Mouse (Mus musculus) gastrocnemius, adult 8-10 months (tissue): Measurements from ENCODE around the gene Sys1. TPM values are rescaled to one million over a fixed set of nuclear protein-coding genes. Genes with fewer than 3 reads are reported as not detected.

ENCODE experiments used
- DNase-seq, 2 experiments: peaks; one replicate each; pipeline ENCODE4 v3.0.0; 2022; ENCODE audit warnings: low spot score in 2 of 2
- total RNA-seq, 4 experiments: library from RNA; stranded (reverse); gene quantifications; 2 replicates each; pipeline ENCODE4 v1.2.4; 2022

The Sys1 gene
- total RNA-seq, 4 experiments from 2014 or later = 25.3 to 27.8 (median 26.6) TPM

DNA sequence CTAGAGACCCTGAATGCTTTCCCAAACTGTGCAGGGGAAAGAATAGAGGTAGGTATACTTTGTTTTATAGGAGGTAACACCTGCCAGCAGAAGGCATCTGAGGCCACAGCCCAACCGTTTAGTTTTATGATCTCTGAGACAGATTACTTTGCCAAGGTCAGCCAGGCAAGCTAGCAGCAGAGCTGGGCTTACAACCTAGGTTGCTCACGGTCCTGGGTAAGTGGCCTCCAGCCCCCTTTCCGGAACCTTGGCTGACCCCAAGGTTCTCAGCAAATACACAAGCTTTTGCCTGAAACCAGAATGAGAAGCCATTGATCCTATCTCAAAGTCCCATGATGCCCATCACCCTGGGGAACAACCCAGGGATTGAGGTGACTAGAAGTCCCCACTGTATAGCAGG lies 22.1 kb upstream of the Sys1 start:
- no peak for DNase-seq

DNA sequence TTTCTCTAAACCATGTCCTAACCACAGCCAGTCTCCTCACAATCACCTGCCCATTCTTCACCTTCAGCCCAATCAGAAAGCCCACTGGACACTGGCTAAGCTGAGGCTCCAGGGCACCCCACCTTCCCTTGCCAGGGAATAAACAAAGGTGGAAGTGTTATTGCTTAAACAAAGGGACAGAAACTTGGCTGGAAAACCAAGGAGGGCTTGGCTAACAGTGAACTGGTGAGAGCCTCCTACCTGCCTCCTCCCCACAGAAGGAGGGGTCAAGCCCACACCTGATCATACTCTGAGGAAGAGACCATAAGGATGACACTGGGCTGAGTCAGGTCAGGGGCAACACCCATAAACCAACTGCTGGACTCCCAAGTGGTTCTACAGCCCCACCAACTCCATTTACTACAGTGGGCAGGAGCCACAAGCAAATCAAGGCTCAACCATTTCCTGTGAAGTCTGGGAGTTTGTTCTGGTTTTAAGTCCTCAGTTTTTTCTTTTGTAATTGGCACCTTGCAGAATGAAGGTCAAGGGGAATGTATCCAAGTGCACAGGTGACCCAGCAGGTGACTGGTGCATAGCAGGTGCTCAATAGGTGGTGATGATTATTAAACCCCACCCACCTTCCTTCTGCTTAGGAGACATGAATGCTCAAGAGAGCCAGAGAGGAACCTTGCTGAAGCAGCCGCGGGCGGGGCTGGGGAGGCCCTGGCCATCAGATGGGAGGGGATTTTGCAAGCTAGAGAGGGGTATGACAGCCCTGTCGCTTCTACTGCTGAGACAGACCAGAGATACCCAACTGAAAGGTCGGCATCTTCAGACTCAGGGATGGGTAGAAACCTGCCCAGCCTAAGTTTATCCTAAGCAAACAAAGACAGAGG lies 21.3 kb upstream of the Sys1 start:
- no peak for DNase-seq

DNA sequence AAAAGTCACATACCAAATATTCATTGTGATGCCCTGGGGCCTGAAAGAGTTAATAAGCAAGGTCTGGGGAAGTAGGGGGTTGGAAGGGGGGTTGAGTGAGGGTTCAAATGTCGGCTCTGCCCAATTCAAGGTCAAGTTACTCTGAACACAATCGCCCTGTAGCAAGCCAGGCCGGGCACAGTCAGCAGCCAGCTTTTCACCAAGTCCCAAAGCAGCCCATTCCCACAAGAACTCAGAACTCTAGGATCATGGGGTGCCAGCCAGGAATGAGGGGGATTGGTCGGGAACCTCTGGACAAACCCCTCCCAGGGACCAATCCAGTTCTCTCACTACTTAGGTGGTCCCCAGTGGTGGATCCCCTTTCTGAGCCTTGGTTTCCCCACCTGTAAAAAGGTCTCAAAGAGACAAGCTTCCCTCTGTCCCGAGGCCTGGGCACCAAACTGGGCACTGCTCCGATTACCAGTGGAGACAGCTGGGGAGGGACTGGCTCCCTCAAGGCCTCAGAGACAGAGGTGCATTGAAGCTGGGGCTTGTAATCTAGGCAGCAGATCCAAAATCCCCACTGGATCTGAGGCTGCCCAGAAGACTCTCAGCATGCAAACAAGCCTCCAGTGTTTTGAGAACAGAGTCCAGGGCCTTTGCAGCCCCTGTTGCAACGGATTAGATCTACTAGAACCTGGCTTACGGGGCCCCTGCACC lies 20.4 kb upstream of the Sys1 start:
- no peak for DNase-seq

DNA sequence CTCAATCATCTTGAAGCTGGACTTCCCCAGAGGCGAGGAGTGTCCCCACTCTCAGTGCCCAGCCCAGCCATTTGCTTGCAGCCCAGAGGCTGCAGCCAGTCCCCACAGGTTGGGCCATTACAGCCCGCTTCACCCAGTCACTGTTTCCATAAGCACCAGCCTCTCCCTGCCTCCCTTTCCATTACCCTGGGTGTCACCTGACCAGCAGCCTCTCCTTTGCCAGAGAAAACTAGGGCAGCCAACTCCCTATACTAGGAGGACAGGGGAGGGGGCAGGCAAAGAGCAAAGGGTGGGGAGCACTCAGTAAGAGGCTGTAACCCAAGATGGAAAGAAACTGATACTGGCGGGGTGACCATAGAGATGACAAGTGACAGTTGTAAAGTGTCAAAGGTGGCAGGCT lies 19.8 kb upstream of the Sys1 start:
- DNase-seq = peak; percentile 46 to 59

DNA sequence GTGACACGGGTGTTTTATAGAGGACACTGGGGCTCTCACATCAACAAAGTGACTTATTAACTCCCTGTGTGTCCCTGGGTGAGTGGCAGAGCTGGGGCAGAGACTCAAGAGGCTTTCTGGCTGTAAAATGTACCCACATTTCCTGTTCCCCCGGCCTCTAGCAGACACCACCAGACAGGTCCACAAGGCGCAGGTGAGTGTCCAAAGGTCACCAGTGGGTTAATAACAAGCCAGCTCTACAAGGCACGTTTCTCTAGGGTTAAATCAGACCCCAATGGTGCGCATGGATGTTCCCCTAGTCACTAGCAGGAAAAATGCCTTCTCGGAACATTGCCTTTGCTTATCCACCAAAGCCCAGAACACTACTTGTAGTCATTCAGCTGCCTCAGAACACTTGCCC lies 19.1 kb upstream of the Sys1 start:
- no peak for DNase-seq

DNA sequence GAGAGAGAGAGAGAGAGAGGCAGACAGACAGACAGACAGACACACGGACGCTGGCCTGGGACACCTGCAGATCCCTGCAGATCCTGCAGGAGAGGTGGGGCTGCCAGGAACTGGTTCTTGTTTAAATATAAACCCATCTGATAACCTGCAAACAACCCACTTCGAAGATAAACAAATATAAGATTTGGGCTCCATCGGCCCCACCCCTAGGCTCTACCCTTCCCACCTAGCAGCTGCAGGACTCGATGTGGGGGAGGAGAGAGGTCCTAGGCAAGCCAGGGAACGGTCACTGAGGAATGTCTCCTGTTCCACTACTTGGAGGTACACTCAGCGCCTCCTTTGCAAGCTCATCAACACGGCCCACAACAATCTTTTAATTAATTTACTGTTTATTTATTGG lies 18.5 kb upstream of the Sys1 start:
- DNase-seq = no peak

DNA sequence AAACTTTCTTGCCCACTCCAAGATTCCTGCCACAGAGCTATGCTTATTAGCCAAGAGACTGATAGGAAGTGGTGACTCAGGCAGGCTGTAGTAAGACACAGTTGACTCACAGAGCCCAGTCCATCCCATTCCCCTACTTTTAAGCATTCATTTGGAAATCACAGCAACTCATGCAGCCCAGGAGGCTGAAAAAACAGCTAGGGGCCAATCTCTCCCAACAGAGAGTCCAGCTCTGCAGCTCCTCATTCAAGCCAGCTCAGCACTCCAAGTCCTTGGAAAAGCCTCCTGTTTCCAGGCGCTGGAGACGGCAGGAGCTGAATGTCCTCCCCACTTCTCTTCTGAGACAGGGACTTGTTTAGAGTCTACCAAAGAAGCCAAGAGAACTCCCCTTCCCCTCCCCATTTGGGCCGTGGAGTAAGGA lies 17.8 kb upstream of the Sys1 start:
- DNase-seq = no peak

DNA sequence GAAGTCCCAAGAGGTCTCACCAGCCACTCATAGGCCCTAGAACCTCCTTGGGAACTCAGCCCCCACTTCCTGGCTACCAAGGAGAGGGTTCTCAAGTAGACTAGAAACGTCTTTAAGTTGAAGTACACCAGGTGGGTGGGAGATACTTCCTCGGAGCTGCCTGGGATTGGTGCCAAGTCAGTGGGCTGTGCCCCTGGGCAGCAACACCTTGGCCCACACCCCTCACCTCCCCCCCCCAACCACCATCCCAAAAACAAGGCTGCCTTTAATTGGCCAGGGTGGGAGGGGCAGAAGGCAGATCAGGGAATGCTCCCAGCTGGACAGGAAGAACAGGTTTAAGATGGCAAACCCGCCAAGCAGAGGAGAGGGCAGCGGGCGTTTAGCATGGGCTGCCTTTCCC lies 16.4 kb upstream of the Sys1 start:
- no peak for DNase-seq

DNA sequence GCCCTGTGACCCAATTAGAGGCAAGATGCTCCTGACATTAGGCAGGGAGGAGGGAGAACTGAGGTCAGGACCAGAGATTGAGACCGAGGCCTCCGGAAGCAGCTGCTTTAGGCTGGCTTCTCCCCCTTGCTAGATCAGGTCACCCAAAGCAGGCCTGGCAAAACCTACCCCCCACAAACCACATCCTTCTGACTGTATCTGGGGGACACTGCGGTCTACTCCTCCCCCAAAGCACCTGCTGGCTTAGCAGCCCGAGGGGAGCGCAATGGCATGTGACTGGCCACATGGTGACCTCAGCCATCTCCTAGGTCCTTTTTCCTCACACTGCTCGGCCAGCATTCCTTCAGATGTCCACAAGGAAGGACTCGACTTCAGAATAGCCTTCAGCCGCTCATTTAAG lies 15.6 kb upstream of the Sys1 start:
- no peak for DNase-seq

DNA sequence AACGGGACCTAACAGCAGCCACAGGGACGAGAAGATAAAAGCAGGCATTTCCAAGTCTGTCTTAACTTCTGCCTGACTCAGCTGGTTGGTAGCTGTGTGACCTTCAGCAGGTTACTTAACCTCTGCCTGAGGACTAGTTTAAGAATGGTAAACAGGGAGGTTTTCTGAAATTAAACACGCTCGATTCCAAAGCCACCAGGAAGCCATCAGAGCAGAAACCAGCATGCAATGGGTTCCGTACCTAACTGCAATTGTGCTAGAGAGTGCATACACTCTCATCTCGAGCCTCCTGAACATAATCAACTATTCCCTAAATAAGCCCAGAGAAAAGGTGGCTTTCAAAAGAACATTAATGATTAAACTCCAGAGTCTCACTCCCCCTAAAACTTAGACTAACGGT lies 15.0 kb upstream of the Sys1 start:
- DNase-seq = no peak

DNA sequence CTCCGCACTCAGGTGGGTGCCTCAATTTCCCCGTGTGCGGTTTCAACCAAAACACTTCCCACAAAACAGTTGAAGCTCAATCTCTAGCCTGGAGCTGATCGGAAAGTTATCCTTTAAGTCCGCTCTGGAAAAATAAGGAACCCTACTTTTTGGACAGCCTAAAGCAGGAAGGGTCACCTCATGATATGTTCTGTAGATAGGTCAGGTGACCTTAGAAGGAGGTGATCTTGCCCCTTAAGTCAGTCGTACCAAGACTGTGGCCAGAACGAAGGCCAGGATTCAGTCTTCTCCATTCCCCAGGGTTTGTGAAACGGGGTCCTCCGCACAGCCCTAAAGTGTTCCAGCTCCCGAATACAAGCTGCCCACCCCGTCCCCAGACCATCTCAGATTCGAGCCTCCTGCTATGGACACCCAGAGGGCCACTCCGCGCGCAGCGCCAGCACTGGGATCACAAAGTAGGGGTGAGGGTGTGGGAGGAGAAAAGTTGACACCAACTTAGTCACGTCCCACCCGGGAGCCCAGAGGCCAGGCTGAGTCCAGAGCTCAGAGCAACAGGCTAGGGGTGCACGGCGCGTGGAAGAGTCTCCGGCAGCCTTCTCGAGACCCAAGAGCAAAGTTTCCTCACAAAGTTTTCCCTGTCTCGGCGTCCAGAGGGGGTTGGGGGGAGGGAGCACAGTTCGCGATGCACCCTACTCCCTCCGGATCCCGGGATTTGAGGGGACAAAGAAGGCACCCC lies 14.3 kb upstream of the Sys1 start:
- peak; percentile 43 to 59 for DNase-seq

DNA sequence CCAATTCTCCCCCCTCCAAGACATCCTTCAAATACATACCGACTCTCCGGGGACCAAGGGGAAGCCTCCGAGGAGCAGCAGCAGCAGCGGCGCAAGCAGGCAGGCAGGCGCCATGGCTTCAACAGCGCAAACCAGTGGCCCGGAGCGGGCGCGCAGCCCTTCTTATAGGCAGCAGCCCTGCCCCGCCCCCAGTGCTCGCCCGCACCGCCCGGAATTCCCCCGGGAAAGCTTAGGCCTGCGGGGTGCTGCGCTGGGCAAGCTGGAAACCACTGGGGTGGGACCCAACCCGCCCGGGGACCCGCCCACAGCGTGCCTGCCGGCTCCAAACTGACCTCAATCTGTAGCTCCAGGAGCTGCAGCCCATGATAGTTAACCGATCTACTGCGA lies 13.7 kb upstream of the Sys1 start:
- peak; percentile 80 to 86 for DNase-seq

DNA sequence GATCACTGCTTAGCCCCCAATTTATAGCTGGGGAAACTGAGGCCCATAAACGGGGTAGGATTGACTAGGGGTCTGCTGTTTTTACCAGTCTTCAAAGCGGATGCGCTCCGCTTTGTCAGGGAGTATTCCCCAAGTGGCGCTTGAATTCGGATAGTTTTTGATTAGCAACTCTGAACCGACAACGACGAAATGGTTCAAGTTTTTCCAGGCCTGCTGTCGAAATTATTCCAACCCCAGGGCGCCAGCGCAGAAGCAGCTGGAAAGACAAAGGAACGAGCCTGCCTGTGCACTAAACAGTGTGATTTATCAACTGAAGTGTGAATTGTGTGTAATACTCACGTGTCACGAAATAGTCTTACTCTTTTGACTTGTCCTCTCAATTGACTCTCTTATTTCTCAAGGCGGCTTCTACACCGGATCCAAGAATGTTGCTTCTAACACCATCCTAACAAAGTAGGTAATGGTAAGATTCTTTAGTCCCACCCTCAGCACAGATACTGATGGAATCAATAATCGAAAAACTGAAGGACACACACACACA lies 13.2 kb upstream of the Sys1 start, which contains the start of gene Sdc4:
Gene Sdc4, minus strand, starts transcription at position 428 of the 541 bp plus-strand sequence.
- DNase-seq = no peak

DNA sequence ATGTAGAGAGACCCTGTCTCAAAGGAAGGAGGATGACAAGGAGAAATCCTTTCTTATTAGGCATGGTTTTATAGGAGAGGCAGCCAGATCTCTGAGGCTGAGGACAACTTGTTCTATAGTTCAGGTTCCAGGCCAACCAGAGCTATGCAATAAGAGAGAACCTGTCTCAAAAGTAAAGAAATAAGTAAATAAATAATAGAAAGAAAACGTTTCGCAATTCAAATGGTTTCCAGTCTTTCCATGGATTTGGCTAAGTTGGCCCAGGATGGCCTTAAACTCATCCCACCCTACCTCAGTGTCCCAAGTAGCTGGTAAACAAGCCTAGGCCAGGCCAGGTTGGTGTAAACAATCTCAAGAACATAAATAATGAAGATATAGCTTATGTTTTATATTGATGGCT lies 12.1 kb upstream of the Sys1 start:
- DNase-seq = no peak

DNA sequence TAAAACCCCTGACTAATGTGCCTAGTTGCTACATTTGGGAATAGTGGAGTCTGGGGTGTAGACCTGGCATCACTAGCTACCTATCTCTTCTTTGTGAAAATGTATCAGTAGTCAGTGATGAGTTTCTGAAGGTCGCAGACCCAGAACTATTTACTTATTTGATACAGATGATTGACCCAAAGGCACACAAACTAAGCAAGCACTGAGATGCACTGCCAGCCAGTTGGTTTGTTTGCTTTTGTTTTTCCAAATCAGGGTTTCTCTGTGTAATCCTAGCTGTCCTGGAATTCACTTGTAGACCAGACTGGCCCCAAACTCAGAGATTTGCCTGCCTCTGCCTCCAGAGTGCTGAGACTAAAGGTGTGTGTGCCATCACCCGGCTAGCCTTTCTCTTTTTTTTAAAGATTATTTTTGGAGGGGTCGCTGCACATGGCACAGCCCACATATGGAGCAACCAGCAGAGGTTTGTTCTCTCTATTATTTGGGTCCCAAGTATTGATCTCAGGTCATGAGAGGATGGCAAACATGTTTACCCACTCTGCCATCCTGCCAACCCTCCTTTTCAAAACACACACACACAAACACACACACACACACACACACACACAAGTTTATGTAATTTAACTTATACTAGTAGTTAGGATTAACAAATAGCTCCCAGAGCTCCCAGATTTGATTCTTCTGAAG lies 11.2 kb upstream of the Sys1 start:
- no peak for DNase-seq

DNA sequence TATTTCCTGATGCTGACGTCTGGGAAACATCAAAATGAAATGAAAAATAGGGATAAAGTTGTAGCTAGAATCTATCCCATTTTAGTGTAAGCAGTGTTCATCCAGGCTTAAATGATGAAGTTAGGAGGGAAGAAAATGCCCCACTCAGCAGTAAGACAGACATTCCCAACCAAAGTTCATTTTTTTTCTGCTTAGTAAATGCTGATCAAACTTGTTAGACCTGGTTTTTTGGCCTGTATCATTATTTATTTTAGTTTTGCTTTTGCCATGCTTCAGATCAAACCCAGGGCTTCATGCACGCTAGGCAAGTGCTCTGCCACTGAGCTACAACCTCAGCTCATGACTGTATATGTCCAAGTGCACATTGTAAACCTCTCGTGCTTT lies 10.7 kb upstream of the Sys1 start:
- DNase-seq = no peak

DNA sequence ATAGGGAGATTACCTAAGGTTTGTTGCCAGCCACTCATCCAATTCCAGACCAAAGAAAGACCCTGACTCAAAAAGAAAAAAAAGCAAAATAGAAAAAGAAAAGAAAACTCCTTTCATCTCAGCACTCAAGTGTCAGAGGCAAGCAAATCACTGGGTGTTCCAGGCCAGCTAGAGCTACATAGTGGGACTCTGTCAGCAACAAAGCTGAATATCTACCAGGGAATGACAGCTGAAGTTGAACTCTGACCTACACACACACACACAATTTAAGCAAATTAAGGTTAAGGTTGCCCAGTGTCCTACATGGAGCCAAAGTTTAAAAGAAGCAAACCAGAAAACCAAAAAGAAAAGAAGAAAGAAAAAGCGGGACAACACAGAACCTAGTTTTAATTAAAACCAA lies 8.6 kb upstream of the Sys1 start:
- DNase-seq = no peak

DNA sequence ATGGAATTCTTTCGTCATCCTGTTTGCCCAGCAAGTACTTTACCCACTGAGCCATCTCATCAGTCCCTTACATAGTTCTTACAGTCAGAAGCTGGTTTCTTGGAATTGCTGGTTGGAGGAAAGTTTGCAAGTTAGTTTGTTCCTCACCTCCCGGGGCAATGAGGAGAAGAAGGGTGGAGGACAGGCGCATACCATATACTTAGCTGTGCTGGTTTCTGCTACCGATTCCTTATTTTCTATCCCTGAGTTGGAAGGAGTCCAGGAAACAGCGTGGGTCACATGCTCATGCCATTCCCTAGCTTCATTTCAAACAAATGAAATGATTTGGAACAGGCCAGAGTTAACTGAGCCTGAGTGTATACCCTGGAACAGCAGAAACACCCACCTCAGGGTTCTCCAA lies 7.8 kb upstream of the Sys1 start:
- DNase-seq = no peak

DNA sequence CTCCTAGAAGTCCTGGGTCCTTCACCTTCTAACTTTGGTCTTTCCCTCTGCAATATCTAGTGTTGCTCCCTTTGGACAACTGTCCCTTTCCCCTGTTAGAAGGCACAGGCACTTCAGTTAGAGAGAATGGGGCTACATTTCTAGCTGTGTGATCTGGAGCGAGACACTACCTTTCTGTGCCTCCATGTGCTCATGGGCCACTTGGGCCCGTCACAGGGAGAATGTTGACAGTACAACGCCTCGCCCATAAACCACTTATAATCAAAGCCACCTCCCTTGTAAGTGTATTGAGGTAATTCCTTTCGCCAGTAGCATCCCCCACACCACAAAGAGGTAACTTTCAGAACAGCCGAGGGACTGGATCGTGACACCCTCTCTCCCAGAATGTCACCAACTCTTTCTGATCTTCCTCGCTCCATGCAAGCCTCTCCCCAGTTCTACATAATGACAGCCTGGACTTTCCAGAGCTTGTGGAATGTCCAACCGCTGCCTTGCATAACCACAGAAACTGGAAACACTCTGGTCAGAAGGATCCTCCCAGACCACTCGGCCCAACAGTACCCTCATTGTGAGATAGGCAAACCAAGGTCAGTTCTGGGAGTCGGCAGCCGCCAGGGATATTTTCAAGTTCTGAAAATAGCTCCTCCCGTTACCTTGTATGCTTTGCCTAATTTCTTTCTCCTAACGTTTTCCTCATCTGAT lies 7.3 kb upstream of the Sys1 start:
- no peak for DNase-seq

DNA sequence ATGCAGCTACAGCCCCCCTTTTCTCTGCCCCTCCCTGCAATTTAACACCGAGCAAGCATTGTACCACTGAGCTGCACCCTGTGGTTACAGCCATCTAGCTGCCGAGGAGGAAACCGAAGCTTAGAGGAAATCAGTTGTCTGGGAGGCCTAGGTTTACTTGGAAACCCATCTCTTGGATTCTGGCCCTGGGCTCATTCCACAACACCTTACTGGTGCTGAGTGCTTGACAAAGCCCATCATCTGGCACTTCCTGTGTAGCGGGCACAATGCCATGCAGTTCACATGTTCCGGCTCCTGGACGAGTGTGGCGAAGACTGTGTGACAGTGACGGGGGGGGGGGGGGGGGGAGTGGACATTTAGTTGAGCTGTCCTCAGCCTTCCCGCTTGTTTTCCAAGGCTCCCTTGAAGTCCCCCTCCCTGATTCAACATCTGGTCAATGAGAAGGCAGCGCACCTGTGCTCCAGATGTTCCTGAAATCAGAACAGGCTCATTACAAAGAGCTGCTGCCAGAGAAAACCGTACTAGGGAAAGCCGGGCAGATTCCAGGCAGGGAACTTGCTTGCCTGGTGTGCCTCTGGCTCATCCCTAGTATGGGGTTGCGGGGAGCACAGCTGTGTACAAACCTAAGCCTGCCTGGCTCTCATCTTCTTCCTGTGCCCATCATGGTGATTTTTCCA lies 4.6 kb upstream of the Sys1 start:
- DNase-seq = no peak
